Mouse (Mus musculus) G1E (cell line): ENCODE results near the gene Gabpb2. TPM values are rescaled to one million over a fixed set of nuclear protein-coding genes. Genes with fewer than 3 reads are reported as not detected.
"Not testable (repeated sequence)": the region's sequence is repeated elsewhere in the genome, so short reads cannot be mapped to it uniquely, and the experiment has no call there.

Experiments
- ATAC-seq: 2 replicates; pipeline ENCODE4 v1.8.0; 2016; ENCODE audit warnings: mild to moderate bottlenecking; ENCODE audit not compliant: insufficient number of reproducible peaks, poor library complexity, low FRiP score, severe bottlenecking; ENCODE audit errors: extremely low read depth
- DNase-seq: peaks from one replicate; pipeline ENCODE4 v3.0.0; 2012; ENCODE audit warnings: low spot score
- H3K27me3 ChIP-seq: 2 replicates; pipeline ENCODE4 v1.6.1; 2012; ENCODE audit warnings: mild to moderate bottlenecking, low read length, inconsistent platforms; ENCODE audit not compliant: insufficient read depth
- H3K36me3 ChIP-seq: replicated peaks from 2 replicates; pipeline ENCODE3; 2012; ENCODE audit warnings: mild to moderate bottlenecking, inconsistent platforms
- H3K4me1 ChIP-seq: 2 replicates; pipeline ENCODE4 v1.6.1; 2012; ENCODE audit warnings: low read depth, low read length, inconsistent platforms, mixed read lengths; ENCODE audit not compliant: insufficient read depth
- H3K4me3 ChIP-seq: 2 replicates; pipeline ENCODE4 v1.5.1; 2012; ENCODE audit warnings: low read depth, mild to moderate bottlenecking, inconsistent platforms, low read length, moderate library complexity, mixed read lengths
- H3K9me3 ChIP-seq: replicated peaks from 2 replicates; pipeline ENCODE4 v1.6.1; 2012; ENCODE audit warnings: inconsistent platforms
- CTCF ChIP-seq: IDR thresholded peaks from 2 replicates; pipeline ENCODE4 v1.5.1; 2012; ENCODE audit warnings: low read depth, low read length, inconsistent platforms, mixed read lengths
- GATA1 ChIP-seq: IDR thresholded peaks from 2 replicates; pipeline ENCODE4 v1.6.1; 2012; ENCODE audit warnings: borderline replicate concordance, low read length, inconsistent platforms, mixed read lengths
- GATA2 ChIP-seq: IDR thresholded peaks from 2 replicates; pipeline ENCODE4 v1.6.1; 2012; ENCODE audit warnings: low read depth, low read length, inconsistent platforms, borderline replicate concordance
- POLR2AphosphoS5 ChIP-seq: IDR thresholded peaks from 2 replicates; pipeline ENCODE4 v1.6.1; 2012; ENCODE audit warnings: low read depth, low read length, inconsistent platforms; ENCODE audit not compliant: insufficient replicate concordance
- TAL1 ChIP-seq: conservative IDR thresholded peaks from 2 replicates; pipeline ENCODE4 v1.6.1; 2012; ENCODE audit warnings: low read depth, low read length, inconsistent platforms, mixed read lengths
- polyA plus RNA-seq: library from polyadenylated mRNA; stranded (reverse); fragments of >175 nt; gene quantifications from 2 replicates; pipeline ENCODE4 v1.2.3, GENCODE M21; 2012
- total RNA-seq, 2 experiments: library from RNA; stranded (forward) in 1 of 2; stranded (reverse) in 1 of 2; fragments of 200-1000 nt in 1 of 2; fragments of >200 nt in 1 of 2; fragmentation: Nextera tagmentation in 1 of 2; gene quantifications; 2 replicates each; pipeline ENCODE4 v1.2.3; 2014 to 2017

Gene Gabpb2
- total and polyA plus RNA-seq, 3 experiments: 6.2 to 110 (median 62.8) TPM

- no peak for TF ChIP-seq CTCF
- no peak for TF ChIP-seq GATA2
- no peak for TF ChIP-seq TAL1
- H3K27me3 ChIP-seq: no peaks in the 10 kb centered on the region
- ATAC-seq: peak; percentile 61
Measured at GRCm38 (mm10) chr3:95228148-95228893, 10.6 kb upstream of the Gabpb2 start, which contains the start of gene Cdc42se1. Cdc42se1 (plus strand) TSS chr3:95228732.

DNA sequence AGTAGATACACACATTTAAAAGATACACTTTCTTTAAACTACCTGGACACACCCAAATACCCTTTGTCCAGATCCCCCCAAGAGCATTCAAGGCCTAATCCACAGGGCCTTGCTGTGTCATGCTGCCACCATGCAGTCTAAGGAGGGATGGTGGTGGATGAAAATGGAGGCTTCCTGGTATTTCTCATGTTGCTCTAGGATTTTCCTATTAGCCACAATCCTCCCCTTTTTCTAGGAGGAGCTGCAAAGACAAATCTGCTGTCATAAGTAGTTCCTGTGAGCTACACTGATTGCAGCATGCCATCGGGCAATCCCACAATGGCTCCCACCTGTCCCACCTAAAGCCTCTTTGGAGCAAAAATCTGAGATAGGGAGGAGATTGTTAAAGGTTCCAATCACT lies 9.5 kb upstream of the Gabpb2 start:
- no peak for DNase-seq
- Histone ChIP-seq H3K9me3 (no peaks in the 10 kb centered on the region), H3K27me3 (no peaks in the 10 kb centered on the region), H3K4me3 (no peak overlapping the region), H3K36me3 (peaks cover 54% of the 10 kb centered on the region), H3K4me1 (peaks cover 51% of the 10 kb centered on the region)
- no peak for TF ChIP-seq GATA2
- no peak for ATAC-seq

More at GRCm38 (mm10) chr3:95228148-95228893, 10.6 kb upstream of the Gabpb2 start, which contains the start of gene Cdc42se1:
- Histone ChIP-seq H3K9me3 (no peaks in the 10 kb centered on the region), H3K4me3 (peak within 1 kb of the TSS; percentile 78), H3K36me3 (peaks cover 54% of the 10 kb centered on the region), H3K4me1 (peaks cover 57% of the 10 kb centered on the region)
- peak; percentile 95 for DNase-seq

- Histone ChIP-seq H3K4me1 (peaks cover 31% of the 10 kb centered on the region), H3K9me3 (no peaks in the 10 kb centered on the region), H3K27me3 (no peaks in the 10 kb centered on the region), H3K4me3 (no peak overlapping the region), H3K36me3 (peaks cover 61% of the 10 kb centered on the region)
- DNase-seq: no peak
- ATAC-seq: no peak
- TF ChIP-seq GATA2 (no peak), POLR2AphosphoS5 (no peak), TAL1 (no peak), CTCF (no peak), GATA1 (no peak)
Measured at GRCm38 (mm10) chr3:95224295-95224694, 6.6 kb upstream of the Gabpb2 start.

GRCm38 (mm10) chr3:95223041-95223440 lies 5.3 kb upstream of the Gabpb2 start:
- no peaks in the 10 kb centered on the region for H3K9me3 ChIP-seq
- no peak for DNase-seq
- TF ChIP-seq GATA1 (no peak), CTCF (no peak), POLR2AphosphoS5 (no peak), GATA2 (no peak), TAL1 (no peak)
- ATAC-seq: no peak
- no peak overlapping the region for H3K4me3 ChIP-seq
- H3K27me3 ChIP-seq: no peaks in the 10 kb centered on the region
- peaks cover 64% of the 10 kb centered on the region for H3K36me3 ChIP-seq
- H3K4me1 ChIP-seq: peaks cover 35% of the 10 kb centered on the region

- peaks cover 70% of the 10 kb centered on the region for H3K36me3 ChIP-seq
- peak overlapping the region; percentile 79 for H3K4me3 ChIP-seq
- no peak for TF ChIP-seq TAL1
- H3K27me3 ChIP-seq: no peaks in the 10 kb centered on the region
- H3K9me3 ChIP-seq: no peaks in the 10 kb centered on the region
- peak; percentile 40 for DNase-seq
- peaks cover 49% of the 10 kb centered on the region for H3K4me1 ChIP-seq
- ATAC-seq: peak; percentile 24; the same call in 1 of the 2 replicates
Measured at GRCm38 (mm10) chr3:95218466-95219137, 886 bp upstream of the Gabpb2 start.

DNA sequence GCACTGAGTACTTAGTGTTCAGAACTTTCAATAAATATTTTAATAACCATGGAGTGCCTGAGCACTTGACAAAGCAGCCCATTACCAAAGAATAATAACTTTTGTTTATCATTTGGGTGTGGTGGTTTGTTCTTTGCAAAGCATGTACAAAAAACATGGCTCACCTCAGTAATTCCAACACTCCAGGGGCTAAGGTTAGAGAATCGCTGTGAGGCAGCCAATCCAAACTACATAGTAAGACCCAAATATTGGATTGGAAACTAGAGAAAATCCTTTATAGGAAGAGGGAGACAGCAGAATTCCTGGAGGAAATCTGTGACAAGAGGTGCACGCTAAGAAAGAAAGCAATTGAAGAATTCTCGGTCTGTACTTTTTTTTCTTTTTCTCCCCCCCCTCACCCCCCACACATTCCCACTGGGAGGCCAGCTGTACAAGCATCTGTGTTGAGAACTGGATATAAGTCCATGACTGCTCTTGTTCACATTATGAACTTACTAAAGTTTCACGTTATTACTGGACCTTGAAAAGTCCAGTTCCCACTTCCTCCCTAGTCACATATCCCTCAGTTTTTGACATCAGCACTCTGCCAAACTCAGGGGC lies 961 bp downstream of the Gabpb2 start:
- ATAC-seq (no peak), DNase-seq (no peak)
- no peaks in the 10 kb centered on the region for H3K27me3 ChIP-seq
- H3K9me3 ChIP-seq: no peaks in the 10 kb centered on the region
- TF ChIP-seq TAL1 (no peak), GATA1 (no peak)
- peak overlapping the region; percentile 79 for H3K4me3 ChIP-seq
- H3K36me3 ChIP-seq: peaks cover 68% of the 10 kb centered on the region
- H3K4me1 ChIP-seq: peaks cover 46% of the 10 kb centered on the region

GRCm38 (mm10) chr3:95213609-95213975 lies 4.1 kb downstream of the Gabpb2 start:
- Histone ChIP-seq H3K27me3 (no peaks in the 10 kb centered on the region), H3K36me3 (peaks cover 74% of the 10 kb centered on the region), H3K4me1 (peaks cover 39% of the 10 kb centered on the region), H3K4me3 (no peak overlapping the region), H3K9me3 (no peaks in the 10 kb centered on the region)
- TF ChIP-seq CTCF (no peak), POLR2AphosphoS5 (no peak), GATA1 (no peak), GATA2 (no peak), TAL1 (no peak)
- DNase-seq: no peak
- ATAC-seq: no peak

DNA sequence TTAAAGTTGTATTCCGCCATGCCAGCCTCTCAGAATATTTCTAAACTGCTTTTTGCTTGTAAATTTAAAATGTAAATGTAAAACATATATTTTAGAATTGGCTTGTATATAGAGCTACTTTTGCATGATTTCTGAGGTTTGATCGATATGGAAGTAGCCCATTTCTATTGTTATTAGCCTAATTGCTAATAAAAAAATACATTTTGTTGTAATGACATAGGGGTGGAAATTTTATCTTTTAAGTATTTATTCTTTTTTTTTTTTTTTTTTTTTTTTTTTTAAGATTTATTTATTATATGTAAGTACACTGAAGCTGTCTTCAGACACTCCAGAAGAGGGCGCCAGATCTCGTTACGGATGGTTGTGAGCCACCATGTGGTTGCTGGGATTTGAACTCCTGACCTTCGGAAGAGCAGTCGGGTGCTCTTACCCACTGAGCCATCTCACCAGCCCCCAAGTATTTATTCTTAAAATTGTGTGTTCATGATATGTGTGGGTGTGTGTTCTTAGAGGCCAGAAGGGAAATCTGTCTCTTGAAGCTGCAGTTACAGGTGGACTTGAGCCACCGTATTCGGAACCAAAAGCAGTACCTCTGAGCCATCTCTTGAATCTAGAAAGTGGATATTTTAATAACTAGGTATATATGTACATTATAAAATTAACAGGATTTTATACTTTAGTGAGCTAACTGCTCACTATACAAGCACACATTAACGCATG lies 4.7 kb downstream of the Gabpb2 start:
- ATAC-seq, H3K9me3 ChIP-seq, DNase-seq, H3K4me3 ChIP-seq, H3K27me3 ChIP-seq: not testable (repeated sequence)
- H3K36me3 ChIP-seq: peaks cover 79% of the 10 kb centered on the region
- peaks cover 33% of the 10 kb centered on the region for H3K4me1 ChIP-seq
